Mouse (Mus musculus): ENCODE results near the gene Klhl26. TPM values are rescaled to one million over a fixed set of nuclear protein-coding genes. Genes with fewer than 3 reads are reported as not detected.

The Klhl26 gene
- polyA plus RNA-seq, 1 experiment = 46.7 TPM

DNA sequence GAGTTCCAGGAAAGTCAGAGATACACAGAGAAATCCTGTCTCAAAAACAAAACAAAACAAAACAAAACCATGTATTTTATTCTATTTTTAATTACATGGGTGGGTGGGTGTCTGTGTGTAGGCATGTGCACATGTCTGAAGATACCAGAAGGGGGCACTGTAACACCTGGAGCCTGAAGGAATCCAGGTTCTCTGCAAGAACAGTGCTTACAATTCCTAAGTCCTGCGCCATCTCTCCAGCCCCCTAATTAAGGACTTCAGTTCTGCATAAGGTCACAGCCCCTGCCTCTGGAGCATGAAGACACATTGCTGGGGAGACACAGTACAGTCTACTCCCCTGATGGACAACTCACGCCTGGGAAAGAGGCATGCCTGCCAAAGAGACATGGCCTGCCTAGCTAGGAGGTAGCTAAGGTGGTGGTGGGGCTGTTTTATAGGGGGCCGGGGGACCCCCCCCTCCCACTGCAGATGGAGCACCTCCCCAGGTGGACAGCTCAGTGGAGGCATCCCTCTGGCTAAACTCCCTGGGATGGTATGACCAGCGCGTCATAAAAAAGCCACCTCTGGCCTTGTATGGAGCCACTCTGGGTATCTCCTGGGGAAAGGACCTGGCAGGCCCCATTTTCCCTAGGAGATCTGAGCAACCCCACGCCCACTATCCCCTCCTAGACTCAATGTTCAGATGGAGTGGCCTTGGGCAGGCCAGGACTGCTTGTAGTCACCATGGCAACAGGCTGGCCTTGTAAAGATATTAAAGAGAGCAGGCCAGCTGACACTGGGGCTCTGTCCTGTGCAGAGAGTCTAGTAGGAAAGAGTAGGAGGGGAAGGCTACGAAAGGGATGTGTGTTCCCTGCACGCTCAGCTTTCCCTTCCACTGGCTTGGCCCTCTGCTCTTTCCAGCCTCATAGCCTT is 61.0 kb downstream of the Klhl26 start:
- TF ChIP-seq POLR2A (IDR thresholded peaks at IDR 0.05; ENCODE audit: borderline replicate concordance, extremely low read depth, insufficient read depth, insufficient read length, poor library complexity, severe bottlenecking) = no peak
- peak; percentile 51; the same call in 1 of the 2 replicates for TF ChIP-seq CTCF (IDR thresholded peaks at IDR 0.05; ENCODE audit: borderline replicate concordance, extremely low read depth, insufficient read depth, insufficient read length)
- DNase-seq (ENCODE audit: low read depth) = peak; percentile 65

DNA sequence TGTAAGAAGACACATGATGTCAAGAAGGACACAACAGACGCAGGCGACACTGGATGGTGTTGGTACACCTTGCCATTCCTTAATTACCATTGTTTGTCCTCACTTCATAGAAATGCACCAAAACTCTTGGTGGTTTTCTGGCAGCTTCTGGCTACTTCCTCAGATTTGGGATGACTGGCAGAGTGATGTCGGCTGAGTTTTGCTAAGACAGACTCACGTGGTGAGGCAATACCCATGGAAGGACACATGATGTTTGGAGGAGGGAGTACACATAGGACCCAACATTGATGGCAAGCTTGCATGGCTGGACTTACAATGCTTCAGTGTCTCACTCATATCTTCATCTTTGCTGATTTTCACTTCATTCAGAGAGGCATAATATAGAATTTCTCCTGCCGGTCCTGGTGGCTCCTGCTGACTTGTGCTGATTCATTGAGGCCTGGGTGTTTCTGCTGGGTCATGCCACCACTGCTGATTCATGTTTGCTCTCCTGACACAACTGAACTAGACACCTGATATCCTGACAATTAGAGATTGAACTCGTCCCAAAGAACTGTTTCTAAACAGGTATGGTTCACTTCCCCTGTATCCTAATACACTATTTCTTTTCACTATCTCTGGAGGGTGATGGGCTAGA is 62.3 kb downstream of the Klhl26 start:
- TF ChIP-seq POLR2A (IDR thresholded peaks at IDR 0.05; ENCODE audit: borderline replicate concordance, extremely low read depth, insufficient read depth, insufficient read length, poor library complexity, severe bottlenecking) (no peak), CTCF (IDR thresholded peaks at IDR 0.05; ENCODE audit: borderline replicate concordance, extremely low read depth, insufficient read depth, insufficient read length) (no peak)
- no peak for DNase-seq (ENCODE audit: low read depth)

DNA sequence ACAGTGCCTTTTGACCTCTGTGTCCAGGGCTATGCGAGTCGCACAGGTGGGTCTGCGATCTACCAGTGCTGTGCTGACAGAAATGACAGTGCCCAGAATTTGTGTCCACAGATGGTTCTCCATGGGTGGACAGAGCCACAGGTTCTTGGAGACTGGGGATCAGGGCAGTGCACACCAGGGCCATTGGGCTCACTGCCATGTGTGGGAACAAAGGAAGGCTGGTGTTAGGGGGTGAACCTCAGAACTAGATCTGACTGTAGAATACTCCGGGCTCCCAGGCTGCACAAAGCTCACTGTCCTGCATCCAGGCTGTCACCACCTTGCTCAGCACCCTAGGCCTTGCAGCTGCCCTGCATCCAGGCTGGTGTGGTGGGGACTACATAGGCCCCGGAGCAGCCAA is 66.5 kb downstream of the Klhl26 start:
- no peak for DNase-seq (ENCODE audit: low read depth)
- TF ChIP-seq POLR2A (IDR thresholded peaks at IDR 0.05; ENCODE audit: borderline replicate concordance, extremely low read depth, insufficient read depth, insufficient read length, poor library complexity, severe bottlenecking) = no peak
- TF ChIP-seq CTCF (IDR thresholded peaks at IDR 0.05; ENCODE audit: borderline replicate concordance, extremely low read depth, insufficient read depth, insufficient read length) = no peak

GRCm38 (mm10) chr8:70409455-70409871 is 67.3 kb downstream of the Klhl26 start:
- TF ChIP-seq CTCF (IDR thresholded peaks at IDR 0.05; ENCODE audit: borderline replicate concordance, extremely low read depth, insufficient read depth, insufficient read length) (no peak), POLR2A (IDR thresholded peaks at IDR 0.05; ENCODE audit: borderline replicate concordance, extremely low read depth, insufficient read depth, insufficient read length, poor library complexity, severe bottlenecking) (no peak)
- DNase-seq (ENCODE audit: low read depth) = peak; percentile 7

DNA sequence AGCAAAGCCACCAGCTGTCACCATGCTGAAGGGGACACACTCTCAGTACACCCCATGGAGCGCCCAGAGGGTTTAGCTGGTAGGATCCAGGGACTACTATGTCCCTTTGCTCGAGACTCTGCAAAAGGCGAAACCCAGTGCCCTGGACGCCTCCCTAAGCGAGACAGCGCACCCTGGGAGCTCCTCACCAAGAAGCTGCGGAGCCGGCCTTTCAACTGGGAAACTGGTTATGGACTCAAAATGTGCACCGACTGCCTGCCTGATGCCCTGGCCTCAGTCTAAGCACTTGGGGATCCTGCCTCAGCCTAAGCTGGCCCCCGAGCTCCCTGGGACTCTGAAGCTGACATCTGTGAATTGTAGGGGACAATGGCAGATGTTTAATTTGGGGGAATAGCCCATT is 67.7 kb downstream of the Klhl26 start:
- TF ChIP-seq POLR2A (IDR thresholded peaks at IDR 0.05; ENCODE audit: borderline replicate concordance, extremely low read depth, insufficient read depth, insufficient read length, poor library complexity, severe bottlenecking) (no peak), CTCF (IDR thresholded peaks at IDR 0.05; ENCODE audit: borderline replicate concordance, extremely low read depth, insufficient read depth, insufficient read length) (no peak)
- DNase-seq (ENCODE audit: low read depth) = no peak

- peak; percentile 68 for DNase-seq (ENCODE audit: low read depth)
- TF ChIP-seq CTCF (IDR thresholded peaks at IDR 0.05; ENCODE audit: borderline replicate concordance, extremely low read depth, insufficient read depth, insufficient read length) = no peak
- no peak for TF ChIP-seq POLR2A (IDR thresholded peaks at IDR 0.05; ENCODE audit: borderline replicate concordance, extremely low read depth, insufficient read depth, insufficient read length, poor library complexity, severe bottlenecking)
These were observed 68.5 kb downstream of the Klhl26 start for GRCm38 (mm10) chr8:70408301-70408700.

DNA sequence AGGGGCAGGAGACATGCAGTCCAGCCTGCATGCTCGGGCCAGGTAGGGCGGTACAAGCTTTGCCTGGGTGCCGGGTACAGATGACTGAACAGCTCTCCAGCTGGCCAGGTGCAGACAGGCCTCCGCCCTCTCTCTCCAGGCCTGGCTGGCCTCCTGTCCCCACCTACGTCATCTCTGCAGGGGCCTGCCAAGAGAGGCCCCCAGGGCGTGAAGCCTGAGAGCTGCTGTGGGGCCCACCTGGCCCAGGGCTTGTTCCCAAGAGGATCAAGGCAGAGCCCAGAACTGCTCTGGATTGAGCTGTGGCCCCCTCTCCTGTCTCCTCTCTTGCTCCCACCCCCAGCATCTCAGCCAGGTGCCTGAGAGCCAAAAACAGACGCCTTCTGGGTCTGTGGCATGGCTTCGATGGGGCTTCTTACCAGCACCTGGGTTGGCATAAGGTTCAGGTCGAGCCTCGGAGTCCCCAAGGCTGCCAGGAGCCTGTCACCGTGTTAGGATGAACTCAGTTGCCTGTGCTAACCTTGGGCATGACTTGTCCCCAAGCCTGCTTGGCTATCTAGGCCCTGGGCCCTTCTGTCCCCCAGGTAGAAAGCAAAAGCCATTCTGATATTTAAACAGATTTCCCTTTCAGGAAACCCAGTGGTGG is 70.2 kb downstream of the Klhl26 start:
- DNase-seq (ENCODE audit: low read depth) = no peak
- TF ChIP-seq CTCF (IDR thresholded peaks at IDR 0.05; ENCODE audit: borderline replicate concordance, extremely low read depth, insufficient read depth, insufficient read length) (no peak), POLR2A (IDR thresholded peaks at IDR 0.05; ENCODE audit: borderline replicate concordance, extremely low read depth, insufficient read depth, insufficient read length, poor library complexity, severe bottlenecking) (no peak)

DNA sequence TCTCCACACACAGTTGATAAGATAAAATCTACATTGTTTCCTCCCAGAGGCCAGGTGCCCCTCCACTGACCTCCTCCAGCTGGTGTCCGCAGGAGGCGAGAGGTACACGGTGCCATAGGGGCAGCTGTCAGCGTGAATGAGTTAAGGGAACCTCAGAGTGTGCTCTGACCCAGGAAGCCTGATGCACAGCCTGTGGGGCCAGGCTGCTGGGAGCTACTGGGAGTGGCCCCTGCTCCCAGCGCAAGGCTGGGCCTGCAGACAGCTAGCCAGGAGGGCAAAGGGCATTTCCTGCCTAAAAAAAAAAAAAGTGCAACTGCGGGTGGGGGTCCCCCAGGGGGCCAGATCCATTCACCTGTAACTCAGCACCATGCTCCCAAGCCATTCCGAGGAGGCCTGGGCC is 71.6 kb downstream of the Klhl26 start:
- TF ChIP-seq CTCF (IDR thresholded peaks at IDR 0.05; ENCODE audit: borderline replicate concordance, extremely low read depth, insufficient read depth, insufficient read length) (no peak), POLR2A (IDR thresholded peaks at IDR 0.05; ENCODE audit: borderline replicate concordance, extremely low read depth, insufficient read depth, insufficient read length, poor library complexity, severe bottlenecking) (no peak)
- no peak for DNase-seq (ENCODE audit: low read depth)

DNA sequence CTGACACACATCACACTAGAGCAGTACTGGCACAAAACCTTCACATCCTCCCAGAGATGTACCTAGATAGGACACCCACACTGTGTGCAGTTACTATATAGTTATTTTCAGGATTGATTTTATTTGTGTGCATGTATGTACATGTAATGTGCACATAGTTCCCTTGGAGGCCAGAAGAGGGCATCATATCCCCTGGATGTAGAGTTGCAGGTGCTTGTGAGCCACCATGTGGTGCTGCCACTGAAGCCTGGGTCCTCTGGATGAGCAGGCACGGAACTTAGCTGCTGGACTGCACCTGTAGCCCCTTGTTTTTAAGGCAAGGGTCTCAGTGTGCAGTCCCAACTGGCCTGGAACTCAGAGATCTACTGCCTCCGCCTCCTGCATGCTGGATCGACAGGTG is 72.6 kb downstream of the Klhl26 start:
- DNase-seq (ENCODE audit: low read depth) = no peak
- TF ChIP-seq POLR2A (IDR thresholded peaks at IDR 0.05; ENCODE audit: borderline replicate concordance, extremely low read depth, insufficient read depth, insufficient read length, poor library complexity, severe bottlenecking) (no peak), CTCF (IDR thresholded peaks at IDR 0.05; ENCODE audit: borderline replicate concordance, extremely low read depth, insufficient read depth, insufficient read length) (no peak)

Other genes starting within 250 kb of the Klhl26 start
- gene Sugp2, start 242.7 kb downstream of the Klhl26 start, polyA plus RNA-seq (2012; rRNA removed) = 149 and 191 TPM in 2 replicates
- 96.9 and 115 TPM in 2 replicates for gene Armc6, start 242.5 kb downstream of the Klhl26 start, polyA plus RNA-seq (2012; rRNA removed)
- 68.5 and 80.2 TPM in 2 replicates for gene Homer3, start 194.1 kb downstream of the Klhl26 start, polyA plus RNA-seq (2012; rRNA removed)
- 61.3 and 66.2 TPM in 2 replicates for gene Ddx49, start 174.5 kb downstream of the Klhl26 start, polyA plus RNA-seq (2012; rRNA removed)
- gene Cope, start 174.4 kb downstream of the Klhl26 start, polyA plus RNA-seq (2012; rRNA removed) = 263 and 350 TPM in 2 replicates
- 34.1 and 45.1 TPM in 2 replicates for gene Cers1, start 161.2 kb downstream of the Klhl26 start, polyA plus RNA-seq (2012; rRNA removed)
- 10.2 and 12.5 TPM in 2 replicates for gene Gdf1, start 147.2 kb downstream of the Klhl26 start, polyA plus RNA-seq (2012; rRNA removed)
- gene Upf1, start 123.7 kb downstream of the Klhl26 start, polyA plus RNA-seq (2012; rRNA removed) = 20.5 and 40.3 TPM in 2 replicates
- 0.12 and 0.64 TPM in 2 replicates for gene Comp, start 103.4 kb downstream of the Klhl26 start, polyA plus RNA-seq (2012; rRNA removed)
- 49.7 and 77.0 TPM in 2 replicates for gene Crtc1, start 37.4 kb downstream of the Klhl26 start, polyA plus RNA-seq (2012; rRNA removed)
- 64.8 and 68.6 TPM in 2 replicates for gene Tmem59l, start 10.4 kb upstream of the Klhl26 start, polyA plus RNA-seq (2012; rRNA removed)
- gene Crlf1, start 16.2 kb upstream of the Klhl26 start, polyA plus RNA-seq (2012; rRNA removed) = 1.4 and 2.5 TPM in 2 replicates
- 175 and 234 TPM in 2 replicates for gene Rex1bd, start 29.8 kb upstream of the Klhl26 start, polyA plus RNA-seq (2012; rRNA removed)
- 1,073 and 1,241 TPM in 2 replicates for gene Uba52, start 33.8 kb upstream of the Klhl26 start, polyA plus RNA-seq (2012; rRNA removed)
- 485 and 597 TPM in 2 replicates for gene Fkbp8, start 50.8 kb upstream of the Klhl26 start, polyA plus RNA-seq (2012; rRNA removed)
- gene Kxd1, start 51.0 kb upstream of the Klhl26 start, polyA plus RNA-seq (2012; rRNA removed) = 44.5 and 52.0 TPM in 2 replicates
- gene Ell, start 62.5 kb upstream of the Klhl26 start, polyA plus RNA-seq (2012; rRNA removed) = 26.6 and 27.0 TPM in 2 replicates
- 165 and 231 TPM in 2 replicates for gene Isyna1, start 117.4 kb upstream of the Klhl26 start, polyA plus RNA-seq (2012; rRNA removed)
- gene Ssbp4, start 131.9 kb upstream of the Klhl26 start, polyA plus RNA-seq (2012; rRNA removed) = 202 and 236 TPM in 2 replicates
- 1.4 TPM in 2 replicates for gene Lrrc25, start 139.2 kb upstream of the Klhl26 start, polyA plus RNA-seq (2012; rRNA removed)
- gene Gdf15, start 155.5 kb upstream of the Klhl26 start, polyA plus RNA-seq (2012; rRNA removed) = 0.23 and 0.26 TPM in 2 replicates
- gene Pgpep1, start 183.4 kb upstream of the Klhl26 start, polyA plus RNA-seq (2012; rRNA removed) = 80.8 and 83.7 TPM in 2 replicates
- 159 and 208 TPM in 2 replicates for gene Lsm4, start 196.3 kb upstream of the Klhl26 start, polyA plus RNA-seq (2012; rRNA removed)
- 281 and 291 TPM in 2 replicates for gene Jund, start 222.0 kb upstream of the Klhl26 start, polyA plus RNA-seq (2012; rRNA removed)
- 0.10 and 0.23 TPM in 2 replicates for gene Iqcn, start 226.5 kb upstream of the Klhl26 start, polyA plus RNA-seq (2012; rRNA removed)
- gene Gm3336, start 241.6 kb upstream of the Klhl26 start, polyA plus RNA-seq (2012; rRNA removed) = not detected in 2 replicates
- 0.40 and 0.58 TPM in 2 replicates for gene Pde4c, start 246.8 kb upstream of the Klhl26 start, polyA plus RNA-seq (2012; rRNA removed)

All from brain, embryonic 14.5 days (tissue).